Mouse (Mus musculus): Measurements from ENCODE around the gene Cacna2d2. TPM values are rescaled to one million over a fixed set of nuclear protein-coding genes. Genes with fewer than 3 reads are reported as not detected.

The Cacna2d2 gene
- polyA plus RNA-seq, 1 experiment from 2014 or later = 1.1 TPM

DNA sequence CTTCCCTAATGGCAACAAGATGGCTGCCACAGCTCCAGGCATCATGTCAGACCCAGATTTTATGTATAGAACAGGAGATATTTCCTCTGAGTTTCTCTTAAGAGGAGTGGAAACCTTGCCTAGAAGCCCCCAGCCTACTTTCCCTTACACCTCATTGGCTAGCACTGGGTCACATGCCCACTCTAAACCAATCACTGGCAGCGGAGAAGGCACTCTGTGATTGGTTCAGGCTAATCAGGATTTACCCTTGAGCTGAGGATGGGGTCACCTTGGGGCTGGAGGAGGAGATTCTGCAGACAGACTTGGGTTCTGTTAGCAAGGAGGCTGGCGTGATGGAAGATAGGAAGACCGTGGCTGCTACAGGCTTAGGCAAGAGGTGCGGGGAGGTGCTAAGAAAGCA is 10.0 kb downstream of the Cacna2d2 start:
- H3K36me3 ChIP-seq = no peaks in the 10 kb centered on the region
- H3K4me1 ChIP-seq = no peaks in the 10 kb centered on the region
- WGBS = 76% methylated on average over 4 of the region's 4 CpGs
- H3K4me2 ChIP-seq (replicated peaks) = no peak overlapping the region
- no peak overlapping the region for H3K27ac ChIP-seq
- H3K9ac ChIP-seq = no peak overlapping the region
- no peak for ATAC-seq (ENCODE audit: insufficient number of reproducible peaks, insufficient read depth, low FRiP score, low TSS enrichment)
- no peaks in the 10 kb centered on the region for H3K9me3 ChIP-seq
- no peak overlapping the region for H3K4me3 ChIP-seq
- peaks cover 8% of the 10 kb centered on the region; the same call in 1 of the 2 replicates for H3K27me3 ChIP-seq

- H3K27me3 ChIP-seq = no peaks in the 10 kb centered on the region; the same call in 1 of the 2 replicates
- H3K9ac ChIP-seq = no peak overlapping the region
- H3K36me3 ChIP-seq = no peaks in the 10 kb centered on the region
- H3K4me1 ChIP-seq = 0 out of 2 replicates have a peak, but pooled peaks cover 3% of the 10 kb centered on the region
- no peak overlapping the region for H3K27ac ChIP-seq
- H3K4me3 ChIP-seq = no peak overlapping the region
- WGBS = 60% methylated on average over 6 of the region's 6 CpGs
- no peak overlapping the region for H3K4me2 ChIP-seq (replicated peaks)
- H3K9me3 ChIP-seq = no peaks in the 10 kb centered on the region
- no peak for ATAC-seq (ENCODE audit: insufficient number of reproducible peaks, insufficient read depth, low FRiP score, low TSS enrichment)
These were observed 17.7 kb downstream of the Cacna2d2 start for GRCm38 (mm10) chr9:107417106-107417505.

DNA sequence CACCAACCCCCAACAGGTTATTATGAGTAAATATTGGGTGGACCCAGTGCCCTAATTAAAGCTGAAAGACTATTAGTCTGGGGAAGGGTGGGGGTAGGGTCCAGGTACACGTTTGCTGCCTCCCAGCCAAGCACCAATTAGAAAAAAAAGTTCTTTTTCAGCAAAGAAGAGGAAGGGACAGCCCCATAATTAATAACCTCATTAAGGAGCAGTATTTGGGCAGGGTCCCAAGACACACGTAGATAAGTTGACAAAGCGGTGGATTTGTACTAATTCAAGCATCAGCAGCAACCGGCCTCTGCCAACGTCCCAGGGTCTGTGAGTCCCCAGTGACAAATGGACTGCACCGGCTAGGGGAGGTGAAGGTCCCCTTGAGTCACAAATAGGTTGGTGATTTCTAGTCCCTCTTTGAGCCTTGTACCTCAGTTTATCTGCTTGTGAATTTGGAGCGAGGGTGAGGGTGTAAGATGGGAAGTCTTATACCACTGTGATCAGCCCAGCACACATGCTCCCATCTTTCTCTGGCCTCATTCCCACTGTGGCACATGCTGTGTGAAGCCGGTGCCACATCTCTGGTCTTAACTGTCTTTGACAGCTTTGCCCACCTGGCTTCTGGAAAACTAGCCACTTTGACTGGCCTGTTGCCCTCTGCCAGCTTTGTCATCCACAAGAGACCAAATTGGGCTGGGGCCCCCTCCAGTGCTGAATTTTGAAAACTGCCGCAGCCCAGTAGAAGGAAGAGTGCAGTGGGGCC is 20.3 kb downstream of the Cacna2d2 start:
- H3K27ac ChIP-seq = no peak overlapping the region
- H3K4me3 ChIP-seq = no peak overlapping the region
- H3K27me3 ChIP-seq = no peaks in the 10 kb centered on the region; the same call in 1 of the 2 replicates
- no peak overlapping the region for H3K4me2 ChIP-seq (replicated peaks)
- WGBS = 79% methylated on average over 9 of the region's 9 CpGs
- ATAC-seq (ENCODE audit: insufficient number of reproducible peaks, insufficient read depth, low FRiP score, low TSS enrichment) = no peak
- no peak overlapping the region for H3K9ac ChIP-seq
- H3K4me1 ChIP-seq = 0 out of 2 replicates have a peak, but pooled peaks cover 3% of the 10 kb centered on the region
- H3K36me3 ChIP-seq = no peaks in the 10 kb centered on the region
- no peaks in the 10 kb centered on the region for H3K9me3 ChIP-seq

- no peaks in the 10 kb centered on the region for H3K36me3 ChIP-seq
- H3K27ac ChIP-seq = no peak overlapping the region
- no peaks in the 10 kb centered on the region; the same call in 1 of the 2 replicates for H3K27me3 ChIP-seq
- H3K9me3 ChIP-seq = no peaks in the 10 kb centered on the region
- H3K9ac ChIP-seq = no peak overlapping the region
- ATAC-seq (ENCODE audit: insufficient number of reproducible peaks, insufficient read depth, low FRiP score, low TSS enrichment) = no peak
- 0 out of 2 replicates have a peak, but pooled peaks cover 3% of the 10 kb centered on the region for H3K4me1 ChIP-seq
- WGBS = 79% methylated on average over 5 of the region's 5 CpGs
- H3K4me3 ChIP-seq = no peak overlapping the region
- no peak overlapping the region for H3K4me2 ChIP-seq (replicated peaks)
These were observed 21.5 kb downstream of the Cacna2d2 start for GRCm38 (mm10) chr9:107420898-107421297.

- no peak overlapping the region for H3K9ac ChIP-seq
- no peaks in the 10 kb centered on the region for H3K4me1 ChIP-seq
- no peaks in the 10 kb centered on the region for H3K36me3 ChIP-seq
- no peak overlapping the region for H3K27ac ChIP-seq
- H3K4me3 ChIP-seq = no peak overlapping the region
- peaks cover 4% of the 10 kb centered on the region for H3K27me3 ChIP-seq
- ATAC-seq (ENCODE audit: insufficient number of reproducible peaks, insufficient read depth, low FRiP score, low TSS enrichment) = no peak
- WGBS = 45% methylated on average over 2 of the region's 2 CpGs
- no peak overlapping the region for H3K4me2 ChIP-seq (replicated peaks)
- H3K9me3 ChIP-seq = no peaks in the 10 kb centered on the region
These were observed 23.5 kb downstream of the Cacna2d2 start for GRCm38 (mm10) chr9:107422878-107423277.

DNA sequence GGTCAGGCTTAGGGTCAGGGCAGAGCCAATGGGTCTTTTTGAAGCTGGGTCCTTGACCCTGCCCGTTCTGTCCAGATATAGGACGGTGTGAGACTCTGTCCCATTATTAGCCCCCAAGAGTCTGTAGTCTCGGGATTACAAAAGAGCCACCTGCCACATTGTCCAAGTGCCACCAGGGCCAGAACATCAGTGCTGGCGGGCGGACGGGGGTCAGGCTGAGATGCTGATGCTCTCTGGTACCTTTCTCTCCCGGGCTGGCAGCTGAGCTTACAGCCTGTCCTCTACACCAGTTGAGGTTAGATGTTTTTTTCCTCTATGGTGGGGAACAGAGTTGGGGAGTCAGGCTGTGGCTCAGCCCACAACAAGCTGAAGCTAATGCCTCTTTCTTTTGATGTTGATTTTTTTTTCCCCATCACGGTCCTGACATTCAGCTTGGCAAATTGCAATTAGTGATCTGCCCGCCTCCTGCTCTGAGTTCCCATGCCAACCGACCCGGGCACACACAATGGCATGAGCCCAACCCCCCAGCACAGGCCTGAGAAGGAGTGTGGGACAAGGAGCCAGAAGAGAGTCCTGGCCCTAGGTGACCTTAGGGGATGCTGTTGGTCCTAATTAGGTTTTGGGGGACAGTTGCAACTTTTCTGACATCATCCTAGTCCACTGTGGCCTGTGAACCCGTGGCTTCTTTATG is 25.2 kb downstream of the Cacna2d2 start:
- H3K4me2 ChIP-seq (replicated peaks) = no peak overlapping the region
- H3K4me1 ChIP-seq = no peaks in the 10 kb centered on the region
- ATAC-seq (ENCODE audit: insufficient number of reproducible peaks, insufficient read depth, low FRiP score, low TSS enrichment) = no peak
- no peak overlapping the region for H3K9ac ChIP-seq
- 70% methylated on average over 12 of the region's 12 CpGs for WGBS
- no peaks in the 10 kb centered on the region for H3K36me3 ChIP-seq
- H3K4me3 ChIP-seq = no peak overlapping the region
- H3K27ac ChIP-seq = no peak overlapping the region
- peaks cover 8% of the 10 kb centered on the region for H3K27me3 ChIP-seq
- H3K9me3 ChIP-seq = no peaks in the 10 kb centered on the region

DNA sequence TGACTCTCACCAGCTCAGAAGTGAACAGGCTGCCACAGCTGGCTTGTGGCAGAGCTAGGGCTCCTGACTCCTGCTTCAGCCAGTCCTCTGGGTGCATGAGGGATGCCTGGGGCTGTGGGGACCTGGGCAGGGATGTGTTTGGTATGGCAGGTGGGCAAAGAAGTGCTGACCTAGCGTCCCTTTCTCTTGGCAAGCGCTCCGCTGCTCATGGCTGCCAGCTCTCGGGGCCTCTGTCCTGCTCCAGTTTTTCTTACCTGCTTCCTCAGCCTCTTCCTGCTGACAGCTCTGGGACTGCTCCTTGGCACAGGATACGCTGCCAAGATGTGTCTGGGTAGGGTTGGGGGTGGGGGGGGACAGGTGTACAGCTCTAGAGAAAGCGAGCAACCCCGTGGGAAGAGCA is 28.5 kb downstream of the Cacna2d2 start:
- peaks cover 12% of the 10 kb centered on the region for H3K4me1 ChIP-seq
- no peak overlapping the region for H3K4me3 ChIP-seq
- no peaks in the 10 kb centered on the region for H3K36me3 ChIP-seq
- H3K4me2 ChIP-seq (replicated peaks) = no peak overlapping the region
- ATAC-seq (ENCODE audit: insufficient number of reproducible peaks, insufficient read depth, low FRiP score, low TSS enrichment) = no peak
- no peaks in the 10 kb centered on the region for H3K9me3 ChIP-seq
- H3K27me3 ChIP-seq = peaks cover 8% of the 10 kb centered on the region; the same call in 1 of the 2 replicates
- H3K9ac ChIP-seq = no peak overlapping the region; the same call in 1 of the 2 replicates
- H3K27ac ChIP-seq = no peak overlapping the region
- 81% methylated on average over 7 of the region's 7 CpGs for WGBS

DNA sequence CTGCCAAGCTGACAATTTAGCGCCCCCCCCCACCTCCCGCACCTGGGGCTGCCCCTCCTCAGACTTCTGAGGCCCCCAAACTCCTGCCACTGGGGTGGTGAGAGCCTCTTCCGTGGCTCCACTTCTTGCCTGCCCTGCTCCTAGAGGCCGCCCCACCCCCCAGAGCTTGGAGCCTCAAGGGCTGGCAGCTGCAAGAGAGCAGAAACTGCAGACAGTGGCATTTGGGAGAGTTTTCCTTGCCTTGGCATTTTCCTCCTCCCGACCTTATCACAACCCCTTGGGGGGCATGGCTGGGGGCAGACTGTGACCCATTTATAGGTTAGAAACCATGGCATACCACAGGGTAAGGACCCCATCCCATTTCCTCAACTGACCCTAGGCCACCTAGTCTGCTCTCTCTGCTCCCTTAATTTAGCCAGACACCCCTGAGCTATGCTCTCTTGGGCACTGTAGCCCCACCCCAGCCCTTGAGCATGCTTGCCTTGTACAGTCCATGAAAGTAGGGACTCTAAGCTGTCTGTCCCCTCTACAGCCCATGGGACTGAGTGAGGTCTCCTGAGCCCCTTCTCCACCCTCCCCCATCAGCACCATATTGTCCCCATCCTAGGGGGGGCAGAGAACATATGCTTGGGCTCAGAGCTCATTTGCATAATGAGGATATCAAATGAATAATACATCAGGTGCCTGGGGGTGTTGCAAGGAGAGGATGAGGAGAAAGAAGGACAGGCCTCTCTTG is 29.2 kb downstream of the Cacna2d2 start:
- peaks cover 8% of the 10 kb centered on the region; the same call in 1 of the 2 replicates for H3K27me3 ChIP-seq
- ATAC-seq (ENCODE audit: insufficient number of reproducible peaks, insufficient read depth, low FRiP score, low TSS enrichment) = peak; percentile 70; the same call in 1 of the 2 replicates
- WGBS = 65% methylated on average over 5 of the region's 5 CpGs
- H3K36me3 ChIP-seq = no peaks in the 10 kb centered on the region
- no peak overlapping the region for H3K4me2 ChIP-seq (replicated peaks)
- no peak overlapping the region for H3K4me3 ChIP-seq
- no peaks in the 10 kb centered on the region for H3K9me3 ChIP-seq
- H3K27ac ChIP-seq = no peak overlapping the region
- H3K4me1 ChIP-seq = peaks cover 12% of the 10 kb centered on the region
- H3K9ac ChIP-seq = peak overlapping the region; percentile 12; the same call in 1 of the 2 replicates

- peaks cover 21% of the 10 kb centered on the region for H3K4me1 ChIP-seq
- H3K27ac ChIP-seq = no peak overlapping the region
- H3K36me3 ChIP-seq = no peaks in the 10 kb centered on the region
- peaks cover 8% of the 10 kb centered on the region; the same call in 1 of the 2 replicates for H3K27me3 ChIP-seq
- no peak overlapping the region for H3K9ac ChIP-seq
- no peaks in the 10 kb centered on the region for H3K9me3 ChIP-seq
- no peak overlapping the region for H3K4me2 ChIP-seq (replicated peaks)
- H3K4me3 ChIP-seq = no peak overlapping the region
- WGBS = 68% methylated on average over 12 of the region's 12 CpGs
- ATAC-seq (ENCODE audit: insufficient number of reproducible peaks, insufficient read depth, low FRiP score, low TSS enrichment) = no peak
These were observed 31.0 kb downstream of the Cacna2d2 start for GRCm38 (mm10) chr9:107430445-107430844.

DNA sequence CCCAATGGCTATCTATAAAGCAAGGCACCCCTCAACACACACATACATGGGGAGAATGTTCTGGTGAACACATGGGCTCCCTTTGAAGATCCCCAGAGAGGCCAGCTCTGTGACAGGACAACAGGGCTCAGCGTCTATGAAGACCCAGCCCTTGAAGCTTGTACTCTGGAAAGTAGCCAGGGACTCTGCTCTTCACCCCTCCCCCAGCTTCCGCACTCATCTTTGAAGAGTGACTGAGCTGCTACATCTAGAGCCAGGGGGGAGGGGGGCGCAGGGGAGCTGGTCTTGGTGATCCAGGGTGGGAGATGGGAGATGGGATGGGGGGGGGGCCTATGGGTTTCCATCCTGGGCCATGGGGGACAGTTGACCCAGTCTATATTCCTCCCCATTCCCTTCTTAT is 33.1 kb downstream of the Cacna2d2 start:
- Histone ChIP-seq H3K27me3 (peaks cover 7% of the 10 kb centered on the region), H3K4me3 (no peak overlapping the region), H3K36me3 (no peaks in the 10 kb centered on the region), H3K9me3 (no peaks in the 10 kb centered on the region), H3K9ac (no peak overlapping the region), H3K27ac (no peak overlapping the region), H3K4me1 (peaks cover 23% of the 10 kb centered on the region), H3K4me2 (replicated peaks) (no peak overlapping the region)
- no peak for ATAC-seq (ENCODE audit: insufficient number of reproducible peaks, insufficient read depth, low FRiP score, low TSS enrichment)
- WGBS = 75% methylated on average over 3 of the region's 3 CpGs

DNA sequence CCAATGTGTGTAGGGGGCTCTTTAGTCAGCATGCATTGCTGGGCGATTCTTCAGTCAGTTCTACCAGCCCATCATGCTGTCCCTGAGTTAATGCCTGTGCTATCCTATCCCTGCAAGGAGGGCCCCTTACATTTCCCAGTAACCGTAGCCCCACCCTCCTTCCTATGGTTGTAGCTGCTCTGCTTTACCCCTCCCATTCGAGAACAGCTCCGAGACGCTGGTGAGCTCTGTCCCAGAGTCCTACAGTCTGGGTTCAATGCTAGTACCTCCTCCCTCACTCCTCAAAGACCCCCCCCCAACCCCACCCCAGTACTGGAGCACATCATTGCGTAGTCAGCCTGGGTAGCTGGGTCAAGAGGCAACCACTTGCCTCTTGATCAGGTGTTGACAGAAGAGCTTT is 35.4 kb downstream of the Cacna2d2 start:
- Histone ChIP-seq H3K36me3 (no peaks in the 10 kb centered on the region), H3K9ac (no peak overlapping the region), H3K27me3 (no peaks in the 10 kb centered on the region; the same call in 1 of the 2 replicates), H3K4me1 (peaks cover 23% of the 10 kb centered on the region), H3K27ac (no peak overlapping the region), H3K4me2 (replicated peaks) (no peak overlapping the region), H3K9me3 (no peaks in the 10 kb centered on the region), H3K4me3 (no peak overlapping the region)
- no peak for ATAC-seq (ENCODE audit: insufficient number of reproducible peaks, insufficient read depth, low FRiP score, low TSS enrichment)
- WGBS = 36% methylated on average over 6 of the region's 6 CpGs
